Mouse (Mus musculus) ovary, adult 18-20 months (tissue): ENCODE results near the gene Slc7a6.
A peak's percentile ranks its signal among the peaks of the same experiment; 100 is the strongest.

Source experiments
- DNase-seq: peaks from one replicate; pipeline ENCODE4 v3.0.0; 2022; ENCODE audit warnings: low spot score, mixed read lengths

Slc7a6 gene

GRCm38 (mm10) chr8:106168356-106169016 lies at the start of gene Slc7a6:
Gene Slc7a6, plus strand, starts transcription at chr8:106168857.
- peak; percentile 67 for DNase-seq

GRCm38 (mm10) chr8:106123443-106123842 lies 45.2 kb upstream of the Slc7a6 start:
- DNase-seq, result no peak

- no peak for DNase-seq
Observed at GRCm38 (mm10) chr8:106126055-106126454, 42.6 kb upstream of the Slc7a6 start.

- DNase-seq, result no peak
Observed at GRCm38 (mm10) chr8:106127054-106127453, 41.6 kb upstream of the Slc7a6 start.

GRCm38 (mm10) chr8:106127882-106128410 lies 40.7 kb upstream of the Slc7a6 start:
- DNase-seq, result no peak

- DNase-seq, result no peak
Observed at GRCm38 (mm10) chr8:106129232-106129930, 39.3 kb upstream of the Slc7a6 start.

GRCm38 (mm10) chr8:106129997-106130396 lies 38.7 kb upstream of the Slc7a6 start:
- no peak for DNase-seq

GRCm38 (mm10) chr8:106130505-106130904 lies 38.2 kb upstream of the Slc7a6 start:
- no peak for DNase-seq

GRCm38 (mm10) chr8:106131021-106131420 lies 37.6 kb upstream of the Slc7a6 start:
- DNase-seq, result no peak

- no peak for DNase-seq
Observed at GRCm38 (mm10) chr8:106131488-106132222, 37.0 kb upstream of the Slc7a6 start.

GRCm38 (mm10) chr8:106132356-106132755 lies 36.3 kb upstream of the Slc7a6 start:
- DNase-seq, result no peak

- DNase-seq, result no peak
Observed at GRCm38 (mm10) chr8:106133526-106133925, 35.1 kb upstream of the Slc7a6 start.

- no peak for DNase-seq
Observed at GRCm38 (mm10) chr8:106133946-106134345, 34.7 kb upstream of the Slc7a6 start.

GRCm38 (mm10) chr8:106134751-106135571 lies 33.7 kb upstream of the Slc7a6 start:
- peak; percentile 51 for DNase-seq

GRCm38 (mm10) chr8:106135672-106136071 lies 33.0 kb upstream of the Slc7a6 start:
- no peak for DNase-seq

GRCm38 (mm10) chr8:106136156-106137130 lies 32.2 kb upstream of the Slc7a6 start, which contains the start of gene Esrp2:
Gene Esrp2, minus strand, starts transcription at chr8:106136974.
- peak; percentile 62 for DNase-seq

GRCm38 (mm10) chr8:106137218-106137905 lies 31.3 kb upstream of the Slc7a6 start:
- DNase-seq, result no peak

- DNase-seq, result peak; percentile 80
Observed at GRCm38 (mm10) chr8:106137906-106138477, 30.7 kb upstream of the Slc7a6 start.

- no peak for DNase-seq
Observed at GRCm38 (mm10) chr8:106138616-106139015, 30.0 kb upstream of the Slc7a6 start.
